Comparison of ENCODE assay signal across 8 mouse cellular contexts in genomic region chr5:149375889-149376212, GRCm38 (mm10). TPM values are rescaled to one million over a fixed set of nuclear protein-coding genes. Genes with fewer than 3 reads are reported as not detected.
DNase-seq lines count a peak whose midpoint lies in the region; ATAC-seq lines count a peak whose summit lies in the region.

No protein-coding gene starts in this region.

- H3K4me3 ChIP-seq in hindbrain, embryonic 15.5 days, result no peak overlapping the region

- peak; percentile 80 for ATAC-seq in hindbrain, embryonic 15.5 days (ENCODE audit: low FRiP score, low read depth)

- H3K36me3 ChIP-seq in hindbrain, embryonic 15.5 days, result no peaks in the 10 kb centered on the region

- H3K27me3 ChIP-seq in hindbrain, embryonic 15.5 days, result no peaks in the 10 kb centered on the region

- H3K4me1 ChIP-seq in hindbrain, embryonic 15.5 days (replicated peaks), result peaks cover 45% of the 10 kb centered on the region

- peak overlapping the region; percentile 28 for H3K4me2 ChIP-seq in hindbrain, embryonic 15.5 days

- H3K9ac ChIP-seq in hindbrain, embryonic 15.5 days, result no peak overlapping the region

- WGBS in hindbrain, embryonic 15.5 days, result under 1% methylated on average over 8 of the region's 8 CpGs

- H3K27ac ChIP-seq in hindbrain, embryonic 15.5 days (replicated peaks), result peak overlapping the region; percentile 71

- no peaks in the 10 kb centered on the region for H3K9me3 ChIP-seq in hindbrain, embryonic 15.5 days

- peak; percentile 86 for DNase-seq in R1 (ENCODE audit: low read depth, low spot score)
- DNase-seq in cerebellum, postnatal 25 days, result peak; percentile 91 to 94
- DNase-seq in frontal cortex, postnatal 36 days (ENCODE audit: low spot score in 2 of 2), result peak; percentile 86 to 89
- peak; percentile 83 to 84 for DNase-seq in layer of hippocampus, postnatal 36 days
- DNase-seq in lung, postnatal 25 days (ENCODE audit: low spot score), result peak; percentile 78
- peak; percentile 93 for DNase-seq in retina, embryonic 14.5 days (ENCODE audit: low spot score)
- peak; percentile 93 for DNase-seq in thymus, postnatal 36 days

RNA-seq across cellular contexts. Expression of gene Medag, which starts 35.7 kb away (rescaled TPM):
- polyA plus RNA-seq in hindbrain, embryonic 15.5 days (2015; fragmentation: Nextera tagmentation; extraction: Ambion mirVana), result 4.5 and 6.8 TPM in 2 replicates
- 1 to 10 TPM; 2.8 to 3.2 TPM for total RNA-seq in layer of hippocampus, postnatal 36 days (2021)
